Comparison of ENCODE assay signal across 21 mouse cellular contexts in the genomic region with DNA sequence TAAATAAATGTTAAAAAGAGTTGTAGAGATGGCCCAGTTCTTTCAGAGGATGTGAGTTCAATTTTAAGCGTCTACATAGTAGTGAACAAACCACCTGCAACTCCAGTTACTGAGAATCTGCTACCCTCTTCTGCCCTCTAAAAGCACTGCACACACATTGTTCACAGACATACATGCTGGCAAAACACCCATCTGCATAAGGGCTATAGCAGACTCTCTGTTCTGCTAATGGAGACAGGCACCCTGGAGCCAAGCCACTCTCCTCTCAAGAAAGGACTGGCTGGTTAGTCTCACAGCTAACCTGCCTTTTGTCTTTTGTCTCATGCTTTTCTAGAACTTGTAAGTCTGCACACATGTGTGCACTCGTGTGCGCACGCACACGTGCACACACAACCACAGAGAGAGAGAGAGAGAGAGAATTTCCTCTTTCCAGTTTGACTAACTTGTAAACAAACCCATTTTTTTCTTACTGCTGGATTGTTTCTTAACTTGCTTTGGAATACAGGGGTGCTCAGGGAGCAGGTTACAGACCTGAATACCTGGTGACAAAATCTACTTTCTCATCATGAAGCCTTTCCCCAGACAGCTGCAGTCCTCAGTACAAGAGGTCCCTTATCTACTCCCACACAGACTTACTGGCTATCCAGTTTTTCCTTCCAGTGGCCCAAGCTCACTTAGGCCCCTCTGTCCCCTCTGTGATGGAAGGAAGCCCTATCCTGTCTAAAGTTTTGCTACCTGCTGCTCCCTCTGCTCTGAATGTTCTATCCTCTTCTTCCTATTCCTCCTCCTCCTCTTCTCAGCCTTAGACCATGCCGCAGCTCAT. TPM values are rescaled to one million over a fixed set of nuclear protein-coding genes. Genes with fewer than 3 reads are reported as not detected.
A peak's percentile ranks its signal among the peaks of the same experiment; 100 is the strongest.
DNase-seq lines count a peak whose midpoint lies in the region; ATAC-seq and TF ChIP-seq lines count a peak whose summit lies in the region.
"Had no signal": no experiment of that assay in that cellular context is flagged by ENCODE, and none has a peak within 500 bp of the region (broad histone marks: within the 10 kb centered on the region; RNA-seq: fewer than 3 reads in every experiment).

No protein-coding gene starts in this region.

- H3K27me3 ChIP-seq in CH12.LX (replicated peaks), result no peaks in the 10 kb centered on the region
- no peaks in the 10 kb centered on the region for H3K27me3 ChIP-seq in liver, embryonic 12.5 days (replicated peaks)
- H3K27me3 ChIP-seq: hindbrain, embryonic 15.5 days; lung, embryonic 15.5 days; neural tube, embryonic 15.5 days; Patski had no signal

- H3K9ac ChIP-seq in CH12.LX (ENCODE audit: insufficient read depth, low read depth), result no peak overlapping the region
- H3K9ac ChIP-seq in liver, embryonic 12.5 days, result no peak overlapping the region
- H3K9ac ChIP-seq: hindbrain, embryonic 15.5 days; lung, embryonic 15.5 days; neural tube, embryonic 15.5 days had no signal

- no peak overlapping the region for H3K4me3 ChIP-seq in CH12.LX (replicated peaks in 1 of 3; ENCODE audit: low read depth in 2 of 3, low read length in 2 of 3, poor library complexity in 1 of 3)
- H3K4me3 ChIP-seq in liver, embryonic 12.5 days, result no peak overlapping the region
- H3K4me3 ChIP-seq: hindbrain, embryonic 15.5 days; lung, embryonic 15.5 days; midbrain, embryonic 10.5 days; neural tube, embryonic 15.5 days had no signal

- peaks cover 0 to 16% of the 10 kb centered on the region in 2 experiments; a peak in 2 of 4 replicates for H3K4me1 ChIP-seq in CH12.LX (ENCODE audit: control insufficient read depth in 1 of 2, insufficient read depth in 2 of 2)
- H3K4me1 ChIP-seq in liver, embryonic 12.5 days, result peaks cover 34% of the 10 kb centered on the region
- H3K4me1 ChIP-seq: hindbrain, embryonic 15.5 days; lung, embryonic 15.5 days; midbrain, embryonic 10.5 days; neural tube, embryonic 15.5 days had no signal

- no peak for TF ChIP-seq CTCF in CH12.LX (conservative IDR thresholded peaks at IDR 0.05 in 1 of 2, IDR thresholded peaks at IDR 0.05 in 1 of 2; ENCODE audit: low read depth in 2 of 2, low read length in 2 of 2)

- peaks cover 0 to 8% of the 10 kb centered on the region in 2 experiments for H3K36me3 ChIP-seq in CH12.LX (replicated peaks in 1 of 2; ENCODE audit: control insufficient read depth in 1 of 2, insufficient read depth in 1 of 2, low read length in 1 of 2)
- no peaks in the 10 kb centered on the region for H3K36me3 ChIP-seq in liver, embryonic 12.5 days
- H3K36me3 ChIP-seq: hindbrain, embryonic 15.5 days; lung, embryonic 15.5 days; neural tube, embryonic 15.5 days had no signal

- dilution Hi-C loops in CH12.LX (cut with MboI; ENCODE audit: extremely low pct_ligation_motif_present, extremely low pct_unique_long_range_greater_than_20kb, low sequenced_read_pairs), result no loop called here

- in situ Hi-C loops in CH12.LX (cut with MboI; ENCODE audit: low pct_ligation_motif_present, low pct_unique_long_range_greater_than_20kb, low sequenced_read_pairs), result no loop called here

- TF ChIP-seq POLR2A in CH12.LX (IDR thresholded peaks at IDR 0.05; ENCODE audit: low read depth, low read length), result no peak

- peak; percentile 60 for ATAC-seq in liver, embryonic 12.5 days
- peak; percentile 62 for ATAC-seq in megakaryocyte progenitor cell, adult 5-6 weeks (replicated peaks; ENCODE audit: poor library complexity)
- ATAC-seq: forebrain, embryonic 14.5 days; midbrain, embryonic 16.5 days; Patski had no signal

- no peaks in the 10 kb centered on the region for H3K79me2 ChIP-seq in CH12.LX (replicated peaks; ENCODE audit: control insufficient read depth, extremely low read depth, insufficient read depth, poor library complexity, severe bottlenecking)

- WGBS in liver, embryonic 12.5 days (ENCODE audit: insufficient replicate concordance), result 64% methylated on average over 6 of the region's 6 CpGs

- peak; percentile 5 for TF ChIP-seq RAD21 in CH12.LX (IDR thresholded peaks at IDR 0.05; ENCODE audit: low read depth, low read length)

- no peak for TF ChIP-seq EP300 in CH12.LX (IDR thresholded peaks at IDR 0.05; ENCODE audit: low read length)

- DNase-seq in 3T3-L1 (ENCODE audit: low read depth, low spot score), result peak; percentile 23
- no peak for DNase-seq in CH12.LX (ENCODE audit: extremely low read depth)
- no peak for DNase-seq in adrenal gland, adult 18-20 months (ENCODE audit: low spot score in 2 of 2)
- no peak for DNase-seq in yolk sac, embryonic 10.5 days (ENCODE audit: low spot score)
- DNase-seq in adipocyte (ENCODE audit: low spot score), result no peak
- DNase-seq: adrenal gland, adult 8-10 months; cerebellum, adult 2 months; cerebellum, postnatal 36 days; kidney, postnatal 4 days; lung, postnatal 4 days had no signal

- no peaks in the 10 kb centered on the region for H3K9me3 ChIP-seq in CH12.LX (replicated peaks; ENCODE audit: low read length)
- no peaks in the 10 kb centered on the region for H3K9me3 ChIP-seq in liver, embryonic 12.5 days (replicated peaks)
- H3K9me3 ChIP-seq: hindbrain, embryonic 15.5 days; lung, embryonic 15.5 days; midbrain, embryonic 10.5 days; neural tube, embryonic 15.5 days had no signal

- H3K27ac ChIP-seq in CH12.LX (ENCODE audit: insufficient read depth, low read depth), result no peak overlapping the region
- peak overlapping the region; percentile 58 for H3K27ac ChIP-seq in liver, embryonic 12.5 days
- H3K27ac ChIP-seq: hindbrain, embryonic 15.5 days; lung, embryonic 15.5 days; midbrain, embryonic 10.5 days; neural tube, embryonic 15.5 days had no signal

- no peak overlapping the region for H3K4me2 ChIP-seq in CH12.LX (ENCODE audit: insufficient read depth, low read depth, poor library complexity, severe bottlenecking)
- H3K4me2 ChIP-seq in liver, embryonic 12.5 days, result no peak overlapping the region
- H3K4me2 ChIP-seq: heart, embryonic 11.5 days; hindbrain, embryonic 15.5 days; lung, embryonic 15.5 days; neural tube, embryonic 15.5 days had no signal

TF ChIP-seq in CH12.LX, 34 proteins besides CTCF, POLR2A, EP300 and RAD21 (continues in another document):
- TF ChIP-seq MAFK (IDR thresholded peaks at IDR 0.05; ENCODE audit: insufficient replicate concordance, low read length) (no peak), SIN3A (IDR thresholded peaks at IDR 0.05; ENCODE audit: low read length) (no peak), ELF1 (IDR thresholded peaks at IDR 0.05; ENCODE audit: low read depth, low read length) (no peak), MAZ (IDR thresholded peaks at IDR 0.05; ENCODE audit: low read depth, low read length) (no peak), SMC3 (IDR thresholded peaks at IDR 0.05; ENCODE audit: low read depth, low read length) (no peak), BHLHE40 (IDR thresholded peaks at IDR 0.05; ENCODE audit: low read depth, low read length) (peak; percentile 90), E2F4 (IDR thresholded peaks at IDR 0.05; ENCODE audit: insufficient replicate concordance, low read depth, low read length) (no peak), UBTF (IDR thresholded peaks at IDR 0.05; ENCODE audit: low read depth, low read length) (no peak), MEF2A (IDR thresholded peaks at IDR 0.05; ENCODE audit: borderline replicate concordance, low read depth, low read length) (no peak), PAX5 (IDR thresholded peaks at IDR 0.05; ENCODE audit: low read length) (no peak), ETS1 (conservative IDR thresholded peaks at IDR 0.05; ENCODE audit: low read depth, low read length) (no peak), USF2 (conservative IDR thresholded peaks at IDR 0.05; ENCODE audit: low read depth, low read length) (no peak), NRF1 (IDR thresholded peaks at IDR 0.05; ENCODE audit: low read depth, low read length) (no peak), MXI1 (IDR thresholded peaks at IDR 0.05; ENCODE audit: low read depth, low read length) (no peak)

RNA-seq across cellular contexts. Expression of gene Efcab12, which starts 7.2 kb away (rescaled TPM):
- total RNA-seq in CH12.LX (2012; rRNA removed), result 0.04 and 0.13 TPM in 2 replicates
- total RNA-seq in CH12.LX (2014; rRNA removed), result 0.08 and 0.12 TPM in 2 replicates
- polyA plus RNA-seq in CH12.LX (2012; ENCODE audit: insufficient read length, low read depth), result 0.54 and 0.60 TPM in 2 replicates
- polyA plus RNA-seq in liver, embryonic 12.5 days (2016; fragmentation: Nextera tagmentation; extraction: Ambion mirVana), result 0.25 and 0.26 TPM in 2 replicates
- total RNA-seq in megakaryocyte progenitor cell, adult 5-6 weeks (2015), result 0.20 TPM in 2 replicates
- total RNA-seq in megakaryocyte progenitor cell, adult 5-6 weeks (2017), result 0.42 TPM in 1 of 2 replicates, not detected in the other
- under 1 TPM; 0.58 to 0.80 TPM for total RNA-seq in adrenal gland, adult 18-20 months (2021)
- total RNA-seq: hematopoietic stem cell, adult 5-6 weeks had no signal

RNA-seq across cellular contexts. Expression of gene Mbd4, which starts 22.2 kb away (rescaled TPM):
- total RNA-seq in CH12.LX (2012; rRNA removed), result 6.8 and 7.3 TPM in 2 replicates
- 11.3 and 12.2 TPM in 2 replicates for total RNA-seq in CH12.LX (2014; rRNA removed)
- polyA plus RNA-seq in CH12.LX (2012; ENCODE audit: insufficient read length, low read depth), result 7.9 and 8.6 TPM in 2 replicates
- polyA plus RNA-seq in liver, embryonic 12.5 days (2016; fragmentation: Nextera tagmentation; extraction: Ambion mirVana), result 14.5 and 16.2 TPM in 2 replicates
- 10.4 and 12.3 TPM in 2 replicates for total RNA-seq in megakaryocyte progenitor cell, adult 5-6 weeks (2015)
- total RNA-seq in megakaryocyte progenitor cell, adult 5-6 weeks (2017), result 19.7 and 25.9 TPM in 2 replicates
- 1 to 10 TPM; 1.6 to 2.0 TPM for total RNA-seq in adrenal gland, adult 18-20 months (2021)

RNA-seq across cellular contexts. Expression of gene Ift122, which starts 22.3 kb away (rescaled TPM):
- total RNA-seq in CH12.LX (2012; rRNA removed) (8.8 and 14.1 TPM in 2 replicates), CH12.LX (2014; rRNA removed) (5.9 and 7.9 TPM in 2 replicates)
- polyA plus RNA-seq in CH12.LX (2012; ENCODE audit: insufficient read length, low read depth), result 6.9 and 8.6 TPM in 2 replicates
- polyA plus RNA-seq in liver, embryonic 12.5 days (2016; fragmentation: Nextera tagmentation; extraction: Ambion mirVana), result 4.8 and 5.3 TPM in 2 replicates
- 1.7 and 1.8 TPM in 2 replicates for total RNA-seq in megakaryocyte progenitor cell, adult 5-6 weeks (2015)
- total RNA-seq in megakaryocyte progenitor cell, adult 5-6 weeks (2017), result 3.2 and 3.9 TPM in 2 replicates
- 10 to 100 TPM; 14.7 to 15.1 TPM for total RNA-seq in adrenal gland, adult 18-20 months (2021)

RNA-seq across cellular contexts. Expression of gene Rpl32, which starts 22.4 kb away (rescaled TPM):
- total RNA-seq in CH12.LX (2012; rRNA removed) (5,179 and 5,276 TPM in 2 replicates), CH12.LX (2014; rRNA removed) (7,033 and 7,473 TPM in 2 replicates)
- polyA plus RNA-seq in CH12.LX (2012; ENCODE audit: insufficient read length, low read depth), result 3,370 and 3,898 TPM in 2 replicates
- polyA plus RNA-seq in liver, embryonic 12.5 days (2016; fragmentation: Nextera tagmentation; extraction: Ambion mirVana), result 1,876 and 1,897 TPM in 2 replicates
- total RNA-seq in megakaryocyte progenitor cell, adult 5-6 weeks (2015), result 4,905 and 5,125 TPM in 2 replicates
- 5,456 and 6,333 TPM in 2 replicates for total RNA-seq in megakaryocyte progenitor cell, adult 5-6 weeks (2017)
- 1,000 to 10,000 TPM; 1,000 to 1,116 TPM for total RNA-seq in adrenal gland, adult 18-20 months (2021)

RNA-seq across cellular contexts. Expression of gene Cand2, which starts 56.7 kb away (rescaled TPM):
- total RNA-seq in CH12.LX (2012; rRNA removed) (7.8 and 8.5 TPM in 2 replicates), CH12.LX (2014; rRNA removed) (3.6 and 3.9 TPM in 2 replicates)
- 14.2 and 17.1 TPM in 2 replicates for polyA plus RNA-seq in CH12.LX (2012; ENCODE audit: insufficient read length, low read depth)
- 9.5 and 10.5 TPM in 2 replicates for polyA plus RNA-seq in liver, embryonic 12.5 days (2016; fragmentation: Nextera tagmentation; extraction: Ambion mirVana)
- 2.5 and 2.8 TPM in 2 replicates for total RNA-seq in megakaryocyte progenitor cell, adult 5-6 weeks (2015)
- total RNA-seq in megakaryocyte progenitor cell, adult 5-6 weeks (2017), result 1.5 and 1.7 TPM in 2 replicates
- 1 to 10 TPM; 5.8 to 9.5 TPM for total RNA-seq in adrenal gland, adult 18-20 months (2021)
